11 mouse cellular contexts compared by ENCODE assay signal in genomic region chr11:59161398-59161797, GRCm38 (mm10). TPM values are rescaled to one million over a fixed set of nuclear protein-coding genes. Genes with fewer than 3 reads are reported as not detected.
DNase-seq lines count a peak whose midpoint lies in the region; ATAC-seq and TF ChIP-seq lines count a peak whose summit lies in the region.
"Had no signal": no experiment of that assay in that cellular context is flagged by ENCODE, and none has a peak within 500 bp of the region (broad histone marks: within the 10 kb centered on the region; RNA-seq: fewer than 3 reads in every experiment).

No protein-coding gene starts in this region.

- no peak overlapping the region for H3K4me2 ChIP-seq in lung, embryonic 16.5 days (ENCODE audit: low read depth, low read length)
- no peak overlapping the region for H3K4me2 ChIP-seq in limb, embryonic 15.5 days
- H3K4me2 ChIP-seq in stomach, postnatal 0 days (replicated peaks; ENCODE audit: low read depth) = no peak overlapping the region
- H3K4me2 ChIP-seq: hindbrain, embryonic 13.5 days had no signal

- H3K4me1 ChIP-seq in erythroblast, embryonic 14.5 days (ENCODE audit: control insufficient read depth) = peaks cover 64% of the 10 kb centered on the region
- peaks cover 10% of the 10 kb centered on the region for H3K4me1 ChIP-seq in lung, embryonic 16.5 days (replicated peaks; ENCODE audit: control insufficient read depth, insufficient read depth, low read length)
- H3K4me1 ChIP-seq in limb, embryonic 15.5 days = peaks cover 9% of the 10 kb centered on the region
- 0 out of 2 replicates have a peak, but pooled peaks cover 3% of the 10 kb centered on the region for H3K4me1 ChIP-seq in stomach, postnatal 0 days (replicated peaks; ENCODE audit: control insufficient read depth, insufficient read depth)

- peaks cover 63% of the 10 kb centered on the region for H3K36me3 ChIP-seq in erythroblast, embryonic 14.5 days (ENCODE audit: control insufficient read depth)
- H3K36me3 ChIP-seq in lung, embryonic 16.5 days (ENCODE audit: control insufficient read depth, insufficient read depth, low read length) = peaks cover 4% of the 10 kb centered on the region; the same call in 1 of the 2 replicates
- peaks cover 22% of the 10 kb centered on the region for H3K36me3 ChIP-seq in limb, embryonic 15.5 days
- peaks cover 8% of the 10 kb centered on the region; the same call in 1 of the 2 replicates for H3K36me3 ChIP-seq in stomach, postnatal 0 days (ENCODE audit: control insufficient read depth, insufficient read depth, low read length)

- H3K27ac ChIP-seq in lung, embryonic 16.5 days (ENCODE audit: low read length) = peak overlapping the region; percentile 23; the same call in 1 of the 2 replicates
- H3K27ac ChIP-seq in limb, embryonic 15.5 days = 0 out of 2 replicates have a peak overlapping the region, but pooled peaks have one; percentile 27
- H3K27ac ChIP-seq in stomach, postnatal 0 days (replicated peaks) = no peak overlapping the region
- H3K27ac ChIP-seq: hindbrain, embryonic 13.5 days had no signal

- no peaks in the 10 kb centered on the region for H3K27me3 ChIP-seq in erythroblast, embryonic 14.5 days (ENCODE audit: control insufficient read depth)
- H3K27me3 ChIP-seq in lung, embryonic 16.5 days (ENCODE audit: control insufficient read depth, insufficient read depth, low read depth, low read length) = no peaks in the 10 kb centered on the region
- H3K27me3 ChIP-seq in limb, embryonic 15.5 days = no peaks in the 10 kb centered on the region
- no peaks in the 10 kb centered on the region for H3K27me3 ChIP-seq in stomach, postnatal 0 days (ENCODE audit: control insufficient read depth, insufficient read depth, low read length)
- H3K27me3 ChIP-seq: hindbrain, embryonic 13.5 days; megakaryocyte, embryonic 14.5 days had no signal

- TF ChIP-seq CTCF in stomach, postnatal 0 days (IDR thresholded peaks at IDR 0.05; ENCODE audit: low read depth) = peak; percentile 47

- WGBS in lung, embryonic 16.5 days = 42% methylated on average over 5 of the region's 5 CpGs
- 73% methylated on average over 5 of the region's 5 CpGs for WGBS in limb, embryonic 15.5 days
- WGBS in stomach, postnatal 0 days = 61% methylated on average over 5 of the region's 5 CpGs

- TF ChIP-seq EP300 in stomach, postnatal 0 days (optimal IDR thresholded peaks at IDR 0.05) = no peak

- H3K9me3 ChIP-seq in erythroblast, embryonic 14.5 days (ENCODE audit: control insufficient read depth, low read length) = no peaks in the 10 kb centered on the region
- H3K9me3 ChIP-seq in lung, embryonic 16.5 days (ENCODE audit: control insufficient read depth, low read length) = no peaks in the 10 kb centered on the region
- H3K9me3 ChIP-seq in limb, embryonic 15.5 days = no peaks in the 10 kb centered on the region
- no peaks in the 10 kb centered on the region for H3K9me3 ChIP-seq in stomach, postnatal 0 days (ENCODE audit: control insufficient read depth, low read length)
- H3K9me3 ChIP-seq: hindbrain, embryonic 13.5 days; megakaryocyte, embryonic 14.5 days had no signal

- no peak for DNase-seq in lung, adult 18-20 months
- no peak for DNase-seq in stomach, postnatal 0 days (ENCODE audit: low spot score)
- no peak for DNase-seq in cerebellum, adult 18-20 months
- no peak for DNase-seq in urinary bladder, adult 2 months (ENCODE audit: low spot score)
- DNase-seq: adrenal gland, postnatal 36 days had no signal

- no peak overlapping the region for H3K9ac ChIP-seq in lung, embryonic 16.5 days (ENCODE audit: low read length)
- H3K9ac ChIP-seq in limb, embryonic 15.5 days = no peak overlapping the region
- H3K9ac ChIP-seq in stomach, postnatal 0 days (ENCODE audit: low read length) = no peak overlapping the region
- H3K9ac ChIP-seq: hindbrain, embryonic 13.5 days had no signal

- no peak for ATAC-seq in erythroblast, adult 5-6 weeks (replicated peaks; ENCODE audit: low FRiP score, poor library complexity, severe bottlenecking)
- no peak for ATAC-seq in lung, embryonic 16.5 days (ENCODE audit: low read depth)
- no peak for ATAC-seq in limb, embryonic 15.5 days (ENCODE audit: insufficient number of reproducible peaks, low FRiP score, low TSS enrichment, low read depth)
- no peak for ATAC-seq in stomach, postnatal 0 days (ENCODE audit: low FRiP score, low TSS enrichment)

- peak overlapping the region; percentile 4 for H3K4me3 ChIP-seq in erythroblast, embryonic 14.5 days (replicated peaks)
- H3K4me3 ChIP-seq in lung, embryonic 16.5 days (ENCODE audit: low read length) = no peak overlapping the region
- no peak overlapping the region for H3K4me3 ChIP-seq in limb, embryonic 15.5 days
- no peak overlapping the region for H3K4me3 ChIP-seq in stomach, postnatal 0 days (ENCODE audit: low read depth, low read length)
- H3K4me3 ChIP-seq: hindbrain, embryonic 13.5 days; megakaryocyte, embryonic 14.5 days had no signal

RNA-seq across cellular contexts. Expression of gene Iba57, which starts 2.1 kb away (rescaled TPM):
- polyA plus RNA-seq in erythroblast, embryonic 14.5 days (2012) = 2.9 and 3.3 TPM in 2 replicates
- 11.5 and 30.7 TPM in 2 replicates for total RNA-seq in erythroblast, adult 5-6 weeks (2015; ENCODE audit: low replicate concordance)
- total RNA-seq in erythroblast, adult 5-6 weeks (2017; ENCODE audit: low replicate concordance) = 64.1 and 74.6 TPM in 2 replicates
- 4.6 and 4.8 TPM in 2 replicates for polyA plus RNA-seq in lung, embryonic 16.5 days (2015; fragmentation: Nextera tagmentation; extraction: Ambion mirVana)
- polyA plus RNA-seq in limb, embryonic 15.5 days (2015; fragmentation: Nextera tagmentation; extraction: Ambion mirVana) = 4.1 and 4.4 TPM in 2 replicates
- 5.5 and 5.9 TPM in 2 replicates for polyA plus RNA-seq in stomach, postnatal 0 days (2015; fragmentation: Nextera tagmentation; extraction: Ambion mirVana)
- polyA plus RNA-seq in urinary bladder, adult 2 months (2012; rRNA removed) = 3.8 and 4.0 TPM in 2 replicates

RNA-seq across cellular contexts. Expression of gene Gjc2, which starts 21.6 kb away (rescaled TPM):
- polyA plus RNA-seq in erythroblast, embryonic 14.5 days (2012) = 0.03 TPM in 1 of 2 replicates, not detected in the other
- not detected in 2 replicates for total RNA-seq in erythroblast, adult 5-6 weeks (2015; ENCODE audit: low replicate concordance)
- total RNA-seq in erythroblast, adult 5-6 weeks (2017; ENCODE audit: low replicate concordance) = not detected in 2 replicates
- polyA plus RNA-seq in lung, embryonic 16.5 days (2015; fragmentation: Nextera tagmentation; extraction: Ambion mirVana) = 0.31 and 0.50 TPM in 2 replicates
- polyA plus RNA-seq in limb, embryonic 15.5 days (2015; fragmentation: Nextera tagmentation; extraction: Ambion mirVana) = 0.32 and 0.58 TPM in 2 replicates
- polyA plus RNA-seq in stomach, postnatal 0 days (2015; fragmentation: Nextera tagmentation; extraction: Ambion mirVana) = 2.1 and 2.4 TPM in 2 replicates
- 8.9 and 9.5 TPM in 2 replicates for polyA plus RNA-seq in urinary bladder, adult 2 months (2012; rRNA removed)

RNA-seq across cellular contexts. Expression of gene Obscn, which starts 25.2 kb away (rescaled TPM):
- polyA plus RNA-seq in erythroblast, embryonic 14.5 days (2012) = 0.01 and 0.03 TPM in 2 replicates
- total RNA-seq in erythroblast, adult 5-6 weeks (2015; ENCODE audit: low replicate concordance) = 0.42 and 0.96 TPM in 2 replicates
- total RNA-seq in erythroblast, adult 5-6 weeks (2017; ENCODE audit: low replicate concordance) = 2.7 and 4.5 TPM in 2 replicates
- 1.9 and 3.0 TPM in 2 replicates for polyA plus RNA-seq in lung, embryonic 16.5 days (2015; fragmentation: Nextera tagmentation; extraction: Ambion mirVana)
- polyA plus RNA-seq in limb, embryonic 15.5 days (2015; fragmentation: Nextera tagmentation; extraction: Ambion mirVana) = 2.2 and 4.5 TPM in 2 replicates
- polyA plus RNA-seq in stomach, postnatal 0 days (2015; fragmentation: Nextera tagmentation; extraction: Ambion mirVana) = 0.24 and 0.28 TPM in 2 replicates
- 0.14 and 0.22 TPM in 2 replicates for polyA plus RNA-seq in urinary bladder, adult 2 months (2012; rRNA removed)

RNA-seq across cellular contexts. Expression of gene Guk1, which starts 30.6 kb away (rescaled TPM):
- polyA plus RNA-seq in erythroblast, embryonic 14.5 days (2012) = 1.9 and 3.8 TPM in 2 replicates
- total RNA-seq in erythroblast, adult 5-6 weeks (2015; ENCODE audit: low replicate concordance) = 13.8 and 20.4 TPM in 2 replicates
- 4.5 and 8.2 TPM in 2 replicates for total RNA-seq in erythroblast, adult 5-6 weeks (2017; ENCODE audit: low replicate concordance)
- polyA plus RNA-seq in lung, embryonic 16.5 days (2015; fragmentation: Nextera tagmentation; extraction: Ambion mirVana) = 127 and 129 TPM in 2 replicates
- 122 and 124 TPM in 2 replicates for polyA plus RNA-seq in limb, embryonic 15.5 days (2015; fragmentation: Nextera tagmentation; extraction: Ambion mirVana)
- polyA plus RNA-seq in stomach, postnatal 0 days (2015; fragmentation: Nextera tagmentation; extraction: Ambion mirVana) = 176 and 182 TPM in 2 replicates
- 99.0 and 118 TPM in 2 replicates for polyA plus RNA-seq in urinary bladder, adult 2 months (2012; rRNA removed)

RNA-seq across cellular contexts. Expression of gene Mrpl55, which starts 40.9 kb away (rescaled TPM):
- 4.0 and 5.3 TPM in 2 replicates for polyA plus RNA-seq in erythroblast, embryonic 14.5 days (2012)
- total RNA-seq in erythroblast, adult 5-6 weeks (2015; ENCODE audit: low replicate concordance) = 5.4 and 11.3 TPM in 2 replicates
- total RNA-seq in erythroblast, adult 5-6 weeks (2017; ENCODE audit: low replicate concordance) = 10.1 and 14.1 TPM in 2 replicates
- 83.1 and 84.8 TPM in 2 replicates for polyA plus RNA-seq in lung, embryonic 16.5 days (2015; fragmentation: Nextera tagmentation; extraction: Ambion mirVana)
- 75.7 and 78.9 TPM in 2 replicates for polyA plus RNA-seq in limb, embryonic 15.5 days (2015; fragmentation: Nextera tagmentation; extraction: Ambion mirVana)
- 90.3 and 90.9 TPM in 2 replicates for polyA plus RNA-seq in stomach, postnatal 0 days (2015; fragmentation: Nextera tagmentation; extraction: Ambion mirVana)
- 35.2 and 35.4 TPM in 2 replicates for polyA plus RNA-seq in urinary bladder, adult 2 months (2012; rRNA removed)
